Mouse (Mus musculus) midbrain, embryonic 11.5 days (tissue): ENCODE data around the gene Tmem141. TPM values are rescaled to one million over a fixed set of nuclear protein-coding genes. Genes with fewer than 3 reads are reported as not detected.

Experiments
- ATAC-seq: fragments of 200-750 bp; cut with Nextera tagmentation; 2 replicates; pipeline ENCODE4 v1.8.0; 2017; ENCODE audit warnings: moderate TSS enrichment, moderate library complexity; ENCODE audit not compliant: low FRiP score
- DNase-seq: peaks from one replicate; pipeline ENCODE4 v3.0.0; 2015; ENCODE audit warnings: low spot score; ENCODE audit errors: missing footprints
- H3K27ac ChIP-seq: fragments of 300-500 bp; sonication (generic); 2 replicates; pipeline ENCODE4 v1.5.1; 2014; ENCODE audit warnings: low read depth, low read length
- H3K27me3 ChIP-seq: fragments of 300-500 bp; sonication (generic); 2 replicates; pipeline ENCODE4 v1.6.1; 2014; ENCODE audit warnings: mild to moderate bottlenecking, low read length, moderate library complexity, mixed read lengths; ENCODE audit not compliant: control insufficient read depth, insufficient read depth
- H3K36me3 ChIP-seq: fragments of 300-500 bp; sonication (generic); 2 replicates; pipeline ENCODE4 v1.6.1; 2014; ENCODE audit warnings: mild to moderate bottlenecking, low read length, moderate library complexity, mixed read lengths; ENCODE audit not compliant: control insufficient read depth, insufficient read depth
- H3K4me1 ChIP-seq: fragments of 300-500 bp; sonication (generic); 2 replicates; pipeline ENCODE4 v1.6.1; 2014; ENCODE audit warnings: low read length; ENCODE audit not compliant: control insufficient read depth, insufficient read depth
- H3K4me2 ChIP-seq: fragments of 300-500 bp; sonication (generic); 2 replicates; pipeline ENCODE4 v1.6.1; 2014; ENCODE audit warnings: mild to moderate bottlenecking, moderate library complexity
- H3K4me3 ChIP-seq: fragments of 300-500 bp; sonication (generic); 2 replicates; pipeline ENCODE4 v1.5.1; 2014; ENCODE audit warnings: low read depth, low read length
- H3K9ac ChIP-seq: fragments of 300-500 bp; sonication (generic); 2 replicates; pipeline ENCODE4 v1.6.1; 2014; ENCODE audit warnings: low read length
- H3K9me3 ChIP-seq: fragments of 300-500 bp; sonication (generic); 2 replicates; pipeline ENCODE4 v1.6.1; 2016; ENCODE audit warnings: low read length; ENCODE audit not compliant: control insufficient read depth
- WGBS: fragments of 180-500 bp; shearing (Covaris S2); extraction: QIAGEN DNeasy Blood & Tissue Kit; methylation state at CpG from one replicate; pipeline ENCODE4 v1.1.7; 2014; 5-methylcytosine and 5-hydroxymethylcytosine counted together
- polyA plus RNA-seq: library from polyadenylated mRNA; unstranded; fragments of >200 nt; fragmentation: Nextera tagmentation; extraction: Ambion mirVana; gene quantifications from 2 replicates; pipeline ENCODE4 v1.2.1, GENCODE M21; 2014

Gene Tmem141
- polyA plus RNA-seq, 1 experiment from 2014 or later, result 19.1 TPM

DNA sequence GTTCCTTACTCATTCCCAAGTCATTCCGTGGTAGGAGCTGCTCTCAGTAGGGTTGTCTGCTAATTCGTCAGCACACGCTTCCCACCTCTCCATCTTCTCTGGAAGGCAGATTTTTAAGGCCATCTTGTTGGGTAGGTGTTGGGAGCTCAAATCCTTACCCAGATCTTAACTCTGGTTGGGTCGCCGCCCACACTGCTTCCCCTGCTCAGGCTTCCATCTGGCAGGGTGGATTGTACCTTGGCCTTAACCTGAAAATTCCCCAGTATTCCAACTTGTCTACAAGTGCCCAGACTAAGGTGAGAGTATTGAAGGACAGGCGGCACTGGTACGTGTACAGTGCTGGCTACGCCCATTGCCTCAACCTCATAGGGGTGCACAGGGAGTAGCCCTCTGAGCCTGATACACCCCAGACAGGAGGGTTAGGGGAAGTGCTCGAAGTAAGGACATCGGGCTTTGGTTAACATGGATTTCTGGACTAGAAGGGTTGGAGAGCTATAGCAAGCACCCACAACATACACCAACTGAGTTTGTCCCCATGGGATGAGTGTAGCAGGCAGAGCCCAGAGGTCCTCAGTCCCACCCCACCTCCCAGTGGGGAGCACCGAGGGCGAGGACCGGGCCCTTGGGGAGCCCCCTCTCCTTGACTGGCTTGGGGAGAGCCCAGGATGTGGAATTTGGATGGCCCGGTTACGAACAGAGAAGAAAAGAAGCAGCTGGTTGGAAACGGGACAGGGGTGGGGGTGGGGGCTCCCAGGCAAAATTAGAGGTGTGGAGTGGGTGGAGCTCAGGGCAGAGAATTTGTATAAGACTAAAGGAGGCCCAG, 45.6 kb downstream of the Tmem141 start:
- DNase-seq (no peak), ATAC-seq (no peak)
- Histone ChIP-seq H3K4me3 (no peak overlapping the region), H3K9ac (no peak overlapping the region), H3K4me1 (peaks cover 23% of the 10 kb centered on the region), H3K9me3 (no peaks in the 10 kb centered on the region), H3K36me3 (no peaks in the 10 kb centered on the region), H3K4me2 (no peak overlapping the region; the same call in 1 of the 2 replicates), H3K27me3 (peaks cover 55% of the 10 kb centered on the region), H3K27ac (no peak overlapping the region)
- 67% methylated on average over 16 of the region's 16 CpGs for WGBS

GRCm38 (mm10) chr2:25575432-25576027, 46.3 kb downstream of the Tmem141 start:
- Histone ChIP-seq H3K27ac (peak overlapping the region; percentile 49), H3K4me2 (peak overlapping the region; percentile 61), H3K27me3 (peaks cover 48% of the 10 kb centered on the region), H3K4me1 (peaks cover 21% of the 10 kb centered on the region), H3K9me3 (no peaks in the 10 kb centered on the region), H3K36me3 (no peaks in the 10 kb centered on the region), H3K9ac (peak overlapping the region; percentile 57), H3K4me3 (peak overlapping the region; percentile 47)
- WGBS, result 20% methylated on average over 20 of the region's 21 CpGs
- ATAC-seq (no peak), DNase-seq (peak; percentile 95)

- H3K4me1 ChIP-seq, result peaks cover 20% of the 10 kb centered on the region
Measured at GRCm38 (mm10) chr2:25574579-25575431, 47.0 kb downstream of the Tmem141 start, which contains the start of the genes Mamdc4 and Phpt1. Mamdc4 (minus strand) TSS chr2:25574845. Phpt1 (minus strand) TSS chr2:25575224.

GRCm38 (mm10) chr2:25574136-25574535, 47.7 kb downstream of the Tmem141 start:
- peaks cover 34% of the 10 kb centered on the region for H3K27me3 ChIP-seq
- peaks cover 18% of the 10 kb centered on the region for H3K4me1 ChIP-seq
- DNase-seq, result no peak
- H3K4me3 ChIP-seq, result peak overlapping the region; percentile 47
- ATAC-seq, result no peak
- peak overlapping the region; percentile 57 for H3K9ac ChIP-seq
- no peak overlapping the region for H3K27ac ChIP-seq
- WGBS, result 22% methylated on average over 11 of the region's 11 CpGs
- H3K9me3 ChIP-seq, result no peaks in the 10 kb centered on the region
- H3K36me3 ChIP-seq, result peaks cover 4% of the 10 kb centered on the region; the same call in 1 of the 2 replicates
- H3K4me2 ChIP-seq, result peak overlapping the region; percentile 88

More at GRCm38 (mm10) chr2:25574579-25575431, 47.0 kb downstream of the Tmem141 start, which contains the start of the genes Mamdc4 and Phpt1:
- Histone ChIP-seq H3K36me3 (peaks cover 1% of the 10 kb centered on the region; the same call in 1 of the 2 replicates), H3K27me3 (peaks cover 41% of the 10 kb centered on the region), H3K9me3 (no peaks in the 10 kb centered on the region), H3K4me2 (peak within 1 kb of the TSS; percentile 88), H3K4me3 (peak within 1 kb of the TSS; percentile 47), H3K27ac (peak within 1 kb of the TSS; percentile 49), H3K9ac (peak within 1 kb of the TSS; percentile 57)
- peak; percentile 98 for ATAC-seq
- WGBS, result under 1% methylated on average over 45 of the region's 45 CpGs
- peak; percentile 99 for DNase-seq

DNA sequence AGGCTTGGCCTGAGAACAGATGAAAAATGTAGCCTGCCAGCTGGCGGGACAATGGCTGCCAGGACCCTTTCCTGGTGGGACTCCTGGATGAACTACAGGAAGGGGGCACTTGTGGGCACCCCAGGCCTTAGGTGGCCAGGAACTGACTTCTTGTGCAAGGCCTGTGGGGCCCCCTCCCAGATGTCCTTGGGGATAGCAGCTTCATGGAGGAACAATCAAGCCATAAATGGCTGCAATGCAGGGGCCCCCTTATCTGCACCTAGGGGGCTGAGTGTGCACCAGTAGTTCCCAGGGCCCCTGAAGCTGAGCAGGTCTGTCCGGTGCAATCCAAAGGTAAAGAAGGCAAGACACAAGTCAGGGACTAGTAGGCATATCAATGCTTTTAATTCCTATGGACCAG, 48.7 kb downstream of the Tmem141 start:
- Histone ChIP-seq H3K36me3 (peaks cover 4% of the 10 kb centered on the region; the same call in 1 of the 2 replicates), H3K27me3 (peaks cover 23% of the 10 kb centered on the region), H3K4me2 (no peak overlapping the region), H3K4me1 (peaks cover 18% of the 10 kb centered on the region), H3K9me3 (no peaks in the 10 kb centered on the region), H3K4me3 (no peak overlapping the region), H3K9ac (no peak overlapping the region), H3K27ac (no peak overlapping the region)
- DNase-seq (no peak), ATAC-seq (no peak)
- 90% methylated on average over 2 of the region's 2 CpGs for WGBS

GRCm38 (mm10) chr2:25571221-25571620, 50.6 kb downstream of the Tmem141 start:
- H3K4me3 ChIP-seq, result no peak overlapping the region
- no peaks in the 10 kb centered on the region for H3K9me3 ChIP-seq
- ATAC-seq, result no peak
- H3K9ac ChIP-seq, result no peak overlapping the region
- peaks cover 4% of the 10 kb centered on the region; the same call in 1 of the 2 replicates for H3K36me3 ChIP-seq
- no peak overlapping the region for H3K27ac ChIP-seq
- peaks cover 5% of the 10 kb centered on the region for H3K27me3 ChIP-seq
- no peak for DNase-seq
- peaks cover 11% of the 10 kb centered on the region for H3K4me1 ChIP-seq
- WGBS, result 90% methylated on average over 4 of the region's 4 CpGs
- H3K4me2 ChIP-seq, result no peak overlapping the region

Other genes starting within 250 kb of the Tmem141 start
- gene Sapcd2, start 249.7 kb downstream of the Tmem141 start, polyA plus RNA-seq, result 47.9 and 53.3 TPM in 2 replicates
- 0.12 and 0.23 TPM in 2 replicates for gene Entpd2, start 226.1 kb downstream of the Tmem141 start, polyA plus RNA-seq
- gene Npdc1, start 222.7 kb downstream of the Tmem141 start, polyA plus RNA-seq, result 101 and 106 TPM in 2 replicates
- gene Fut7, start 198.7 kb downstream of the Tmem141 start, polyA plus RNA-seq, result not detected in 2 replicates
- gene Abca2, start 193.3 kb downstream of the Tmem141 start, polyA plus RNA-seq, result 5.2 and 5.4 TPM in 2 replicates
- gene Clic3, start 165.2 kb downstream of the Tmem141 start, polyA plus RNA-seq, result 0.18 and 0.25 TPM in 2 replicates
- 21.9 and 23.2 TPM in 2 replicates for gene Paxx, start 160.9 kb downstream of the Tmem141 start, polyA plus RNA-seq
- 0.26 TPM in 1 of 2 replicates, not detected in the other for gene Ptgds, start 152.0 kb downstream of the Tmem141 start, polyA plus RNA-seq
- gene Lcn12, start 128.1 kb downstream of the Tmem141 start, polyA plus RNA-seq, result not detected in 2 replicates
- gene Fbxw5, start 121.3 kb downstream of the Tmem141 start, polyA plus RNA-seq, result 65.9 and 66.4 TPM in 2 replicates
- gene C8g, start 120.3 kb downstream of the Tmem141 start, polyA plus RNA-seq, result 3.6 TPM in 2 replicates
- gene Traf2, start 75.1 kb downstream of the Tmem141 start, polyA plus RNA-seq, result 29.0 and 31.6 TPM in 2 replicates
- gene Edf1, start 64.2 kb downstream of the Tmem141 start, polyA plus RNA-seq, result 385 TPM in 2 replicates
- 1.4 and 2.2 TPM in 2 replicates for gene Mamdc4, start 47.2 kb downstream of the Tmem141 start, polyA plus RNA-seq
- 158 and 159 TPM in 2 replicates for gene Phpt1, start 46.8 kb downstream of the Tmem141 start, polyA plus RNA-seq
- 0.07 and 0.10 TPM in 2 replicates for gene Ajm1, start 40.2 kb downstream of the Tmem141 start, polyA plus RNA-seq
- gene Rabl6, start 13.5 kb downstream of the Tmem141 start, polyA plus RNA-seq, result 49.2 and 51.2 TPM in 2 replicates
- gene Ccdc183, start 4.3 kb downstream of the Tmem141 start, polyA plus RNA-seq, result 0.25 and 0.28 TPM in 2 replicates
- gene Fcna, start 6.0 kb upstream of the Tmem141 start, polyA plus RNA-seq, result 1.3 and 1.6 TPM in 2 replicates
- not detected in 2 replicates for gene Lcn8, start 31.1 kb upstream of the Tmem141 start, polyA plus RNA-seq
- not detected in 2 replicates for gene Lcn5, start 35.9 kb upstream of the Tmem141 start, polyA plus RNA-seq
- not detected in 2 replicates for gene Lcn6, start 54.8 kb upstream of the Tmem141 start, polyA plus RNA-seq
- gene Lcn10, start 60.7 kb upstream of the Tmem141 start, polyA plus RNA-seq, result not detected in 2 replicates
- not detected in 2 replicates for gene Obp2a, start 78.0 kb upstream of the Tmem141 start, polyA plus RNA-seq
- 57.1 and 59.7 TPM in 2 replicates for gene Bmyc, start 84.7 kb upstream of the Tmem141 start, polyA plus RNA-seq
- gene Obp2b, start 115.0 kb upstream of the Tmem141 start, polyA plus RNA-seq, result not detected in 2 replicates
- not detected in 2 replicates for gene Lcn3, start 143.6 kb upstream of the Tmem141 start, polyA plus RNA-seq
- not detected in 2 replicates for gene Lcn11, start 155.0 kb upstream of the Tmem141 start, polyA plus RNA-seq
- gene Gm13539, start 160.3 kb upstream of the Tmem141 start, polyA plus RNA-seq, result not detected in 2 replicates
- not detected in 2 replicates for gene Glt6d1, start 193.8 kb upstream of the Tmem141 start, polyA plus RNA-seq
- not detected in 2 replicates for gene Lcn9, start 201.1 kb upstream of the Tmem141 start, polyA plus RNA-seq
- not detected in 2 replicates for gene Sohlh1, start 225.2 kb upstream of the Tmem141 start, polyA plus RNA-seq
- 0.23 and 0.32 TPM in 2 replicates for gene Kcnt1, start 241.7 kb upstream of the Tmem141 start, polyA plus RNA-seq